Mouse (Mus musculus) heart, embryonic 13.5 days (tissue): ENCODE results near the gene 4932429P05Rik. TPM values are rescaled to one million over a fixed set of nuclear protein-coding genes. Genes with fewer than 3 reads are reported as not detected.

Experiments used
- ATAC-seq: fragments of 200-750 bp; cut with Nextera tagmentation; 2 replicates; pipeline ENCODE4 v1.8.0; 2017; ENCODE audit warnings: moderate TSS enrichment; ENCODE audit not compliant: insufficient number of reproducible peaks, low FRiP score, low TSS enrichment; ENCODE audit errors: extremely low read depth
- H3K27ac ChIP-seq: fragments of 300-500 bp; sonication (generic); replicated peaks from 2 replicates; pipeline ENCODE4 v1.5.1; 2015; ENCODE audit warnings: moderate library complexity, mild to moderate bottlenecking, inconsistent platforms
- H3K27me3 ChIP-seq: fragments of 300-500 bp; sonication (generic); replicated peaks from 2 replicates; pipeline ENCODE4 v1.6.1; 2015; ENCODE audit warnings: mild to moderate bottlenecking, inconsistent platforms
- H3K36me3 ChIP-seq: fragments of 300-500 bp; sonication (generic); 2 replicates; pipeline ENCODE4 v1.6.1; 2015; ENCODE audit warnings: mild to moderate bottlenecking, inconsistent platforms
- H3K4me1 ChIP-seq: fragments of 300-500 bp; sonication (generic); 2 replicates; pipeline ENCODE4 v1.6.1; 2015; ENCODE audit warnings: inconsistent platforms
- H3K4me2 ChIP-seq: fragments of 300-500 bp; sonication (generic); 2 replicates; pipeline ENCODE4 v1.6.1; 2015; ENCODE audit warnings: inconsistent platforms, mild to moderate bottlenecking, moderate library complexity
- H3K4me3 ChIP-seq: fragments of 300-500 bp; sonication (generic); 2 replicates; pipeline ENCODE4 v1.5.1; 2015; ENCODE audit warnings: moderate library complexity, mild to moderate bottlenecking, inconsistent platforms
- H3K9ac ChIP-seq: fragments of 300-500 bp; sonication (generic); 2 replicates; pipeline ENCODE4 v1.6.1; 2015; ENCODE audit warnings: inconsistent platforms, mild to moderate bottlenecking, moderate library complexity
- H3K9me3 ChIP-seq: fragments of 300-500 bp; sonication (generic); 2 replicates; pipeline ENCODE4 v1.6.1; 2016; ENCODE audit warnings: inconsistent platforms
- polyA plus RNA-seq: library from polyadenylated mRNA; unstranded; fragments of >200 nt; fragmentation: Nextera tagmentation; extraction: Ambion mirVana; gene quantifications from 2 replicates; pipeline ENCODE4 v1.2.1, GENCODE M21; 2015

4932429P05Rik gene
- polyA plus RNA-seq: not detected in 2 replicates

DNA sequence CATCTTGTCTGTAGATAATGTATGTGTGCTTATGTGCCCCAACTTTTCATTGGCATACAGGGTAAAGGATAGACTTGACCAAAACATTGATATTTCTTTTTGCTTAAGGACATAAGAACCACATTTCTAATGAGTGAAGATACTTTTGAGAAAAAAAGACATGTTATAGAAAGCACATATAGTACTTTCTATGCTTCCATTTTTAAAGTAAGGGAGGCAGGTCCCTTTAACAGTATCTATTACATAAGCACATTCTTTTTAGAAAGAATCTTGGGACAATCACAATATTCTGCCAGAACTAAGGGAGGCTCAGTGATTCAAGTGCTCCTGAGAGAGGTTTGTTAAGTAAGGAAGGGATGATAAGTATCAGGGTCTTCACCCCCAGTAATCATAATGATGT lies at the start of gene 4932429P05Rik:
Gene 4932429P05Rik, plus strand, starts transcription at position 301 of the 400 bp plus-strand sequence.
- no peaks in the 10 kb centered on the region for H3K36me3 ChIP-seq
- no peaks in the 10 kb centered on the region for H3K27me3 ChIP-seq
- no peaks in the 10 kb centered on the region for H3K4me1 ChIP-seq
- no peak within 1 kb of the TSS for H3K4me2 ChIP-seq
- no peaks in the 10 kb centered on the region for H3K9me3 ChIP-seq
- no peak for ATAC-seq
- no peak within 1 kb of the TSS for H3K4me3 ChIP-seq
- no peak within 1 kb of the TSS for H3K27ac ChIP-seq
- no peak within 1 kb of the TSS for H3K9ac ChIP-seq

Other genes starting within 250 kb of the 4932429P05Rik start
- not detected in 2 replicates for gene 4930415L06Rik, start 180.6 kb downstream of the 4932429P05Rik start, polyA plus RNA-seq